Mouse (Mus musculus): ENCODE measurements around the gene Fscn1. TPM values are rescaled to one million over a fixed set of nuclear protein-coding genes. Genes with fewer than 3 reads are reported as not detected.
A peak's percentile ranks its signal among the peaks of the same experiment; 100 is the strongest.

Gene Fscn1
- 664 and 698 TPM in 2 replicates for polyA plus RNA-seq (2014; fragmentation: Nextera tagmentation; extraction: Ambion mirVana)

DNA sequence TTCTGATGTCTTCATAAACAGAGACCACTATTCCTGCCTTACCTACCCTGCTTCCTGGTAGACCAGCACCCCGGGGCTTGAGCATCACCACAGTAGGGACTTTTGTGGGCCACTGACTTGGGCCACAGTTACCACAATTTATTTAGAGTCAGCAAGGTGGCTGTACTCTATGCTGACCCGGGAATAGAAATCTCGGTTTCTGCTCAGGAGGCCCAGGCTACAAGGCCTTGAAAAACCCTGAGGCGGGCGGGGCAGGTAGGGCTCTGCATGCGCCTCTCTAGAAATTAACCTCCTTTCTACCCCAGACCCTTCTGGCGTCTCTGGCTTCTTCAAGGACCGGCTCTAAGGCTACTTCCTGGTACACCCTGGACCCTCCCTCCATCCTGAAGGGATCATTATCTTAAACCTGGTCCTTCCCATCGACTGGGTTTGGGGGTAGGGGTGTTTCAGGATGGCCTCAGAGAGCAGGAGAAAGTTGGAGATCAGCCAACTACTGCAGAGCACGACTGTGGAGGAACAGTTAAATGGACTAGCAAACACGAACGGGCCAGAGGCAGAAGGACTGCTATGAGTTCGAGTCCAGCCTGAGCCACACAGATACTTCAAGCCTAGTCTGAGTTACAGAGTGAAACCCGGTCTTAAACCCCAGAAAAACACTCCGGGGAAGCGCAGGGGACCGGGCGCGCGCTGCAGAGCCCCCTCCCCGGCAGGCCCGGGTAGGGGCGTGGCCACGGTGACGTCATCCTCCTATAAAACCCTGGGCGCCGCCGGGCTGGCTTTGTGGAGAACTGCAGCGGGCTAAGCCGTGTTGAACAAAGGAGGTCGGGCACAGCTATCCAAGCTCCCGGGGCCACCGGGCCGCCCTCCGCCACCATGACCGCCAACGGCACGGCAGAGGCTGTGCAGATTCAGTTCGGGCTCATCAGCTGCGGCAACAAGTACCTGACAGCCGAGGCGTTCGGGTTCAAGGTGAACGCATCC is at the start of gene Fscn1:
TSS of gene Fscn1 (plus strand) at position 768 of the 981 bp plus-strand sequence.
- H3K27ac ChIP-seq (ENCODE audit: low read depth, low read length) = peak within 1 kb of the TSS; percentile 97

DNA sequence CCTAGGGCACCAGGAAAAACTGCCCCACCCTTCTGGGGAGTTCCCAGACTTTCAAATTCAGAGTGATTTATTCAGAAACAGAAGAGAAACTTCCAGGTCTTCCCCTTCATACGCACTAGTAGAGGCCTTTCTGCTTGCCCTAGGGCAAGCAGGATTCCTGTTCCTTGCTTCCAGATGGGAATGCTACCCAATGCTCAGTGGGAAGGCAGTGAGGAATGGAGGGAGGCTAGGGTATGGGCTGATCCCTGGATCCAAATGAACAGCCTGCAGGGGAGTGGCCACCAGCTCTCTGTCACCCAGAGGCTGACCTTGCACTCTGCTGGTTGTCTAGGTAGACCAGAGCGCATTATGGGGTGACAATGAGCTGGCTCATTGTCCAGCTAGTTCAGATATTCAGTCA is 48.5 kb upstream of the Fscn1 start:
- no peak overlapping the region for H3K27ac ChIP-seq (ENCODE audit: low read depth, low read length)
- H3K9ac ChIP-seq (ENCODE audit: low read length) = no peak overlapping the region
- no peak for DNase-seq (ENCODE audit: low spot score)
- no peak for ATAC-seq (ENCODE audit: insufficient read depth, low FRiP score, low TSS enrichment)
- H3K27me3 ChIP-seq (ENCODE audit: control insufficient read depth, insufficient read depth, low read length) = no peaks in the 10 kb centered on the region
- WGBS = 90% methylated on average over 2 of the region's 2 CpGs
- no peaks in the 10 kb centered on the region for H3K36me3 ChIP-seq (ENCODE audit: control insufficient read depth, insufficient read depth, low read length)
- no peaks in the 10 kb centered on the region for H3K9me3 ChIP-seq (ENCODE audit: control insufficient read depth, low read length)
- no peak overlapping the region for H3K4me3 ChIP-seq (ENCODE audit: low read depth, low read length)
- peaks cover 22% of the 10 kb centered on the region for H3K4me1 ChIP-seq (ENCODE audit: control insufficient read depth, insufficient read depth, low read length)
- H3K4me2 ChIP-seq (ENCODE audit: low read depth) = no peak overlapping the region

More for the DNA sequence above, at the start of gene Fscn1:
- H3K4me3 ChIP-seq (ENCODE audit: low read depth, low read length) = peak within 1 kb of the TSS; percentile 100
- ATAC-seq (ENCODE audit: insufficient read depth, low FRiP score, low TSS enrichment) = peak; percentile 69
- H3K36me3 ChIP-seq (ENCODE audit: control insufficient read depth, insufficient read depth, low read length) = 0 out of 2 replicates have a peak, but pooled peaks cover 4% of the 10 kb centered on the region
- DNase-seq (ENCODE audit: low spot score) = peak; percentile 95
- H3K9me3 ChIP-seq (ENCODE audit: control insufficient read depth, low read length) = no peaks in the 10 kb centered on the region
- peaks cover 23% of the 10 kb centered on the region for H3K4me1 ChIP-seq (ENCODE audit: control insufficient read depth, insufficient read depth, low read length)
- H3K4me2 ChIP-seq (ENCODE audit: low read depth) = peak within 1 kb of the TSS; percentile 87
- H3K9ac ChIP-seq (ENCODE audit: low read length) = peak within 1 kb of the TSS; percentile 100
- no peaks in the 10 kb centered on the region for H3K27me3 ChIP-seq (ENCODE audit: control insufficient read depth, insufficient read depth, low read length)
- WGBS = 7% methylated on average over 44 of the region's 44 CpGs

DNA sequence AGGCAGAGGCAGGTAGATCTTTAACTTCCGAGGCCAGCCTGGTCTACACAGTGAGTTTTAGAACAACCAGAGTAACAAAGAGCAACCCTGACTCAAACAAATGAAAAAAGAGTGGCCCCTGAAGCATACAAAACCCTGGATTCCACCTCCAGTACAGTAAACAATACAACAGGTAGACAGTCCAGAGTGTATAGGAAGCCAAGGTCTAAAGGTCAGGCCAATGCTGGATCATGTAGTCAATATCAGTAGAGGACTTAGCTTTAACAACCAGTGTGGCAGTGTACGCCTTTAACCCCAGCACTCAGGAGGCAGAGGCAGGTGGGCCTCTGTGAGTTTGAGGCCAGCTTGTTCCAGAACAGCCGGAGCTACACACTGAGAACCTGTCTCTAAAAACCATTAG is 47.8 kb upstream of the Fscn1 start:
- Histone ChIP-seq H3K27me3 (ENCODE audit: control insufficient read depth, insufficient read depth, low read length) (no peaks in the 10 kb centered on the region), H3K27ac (ENCODE audit: low read depth, low read length) (no peak overlapping the region), H3K4me2 (ENCODE audit: low read depth) (no peak overlapping the region), H3K36me3 (ENCODE audit: control insufficient read depth, insufficient read depth, low read length) (no peaks in the 10 kb centered on the region), H3K4me3 (ENCODE audit: low read depth, low read length) (no peak overlapping the region), H3K9ac (ENCODE audit: low read length) (no peak overlapping the region), H3K4me1 (ENCODE audit: control insufficient read depth, insufficient read depth, low read length) (peaks cover 17% of the 10 kb centered on the region), H3K9me3 (ENCODE audit: control insufficient read depth, low read length) (no peaks in the 10 kb centered on the region)
- no peak for DNase-seq (ENCODE audit: low spot score)
- ATAC-seq (ENCODE audit: insufficient read depth, low FRiP score, low TSS enrichment) = no peak
- WGBS = 96% methylated on average over 3 of the region's 3 CpGs

DNA sequence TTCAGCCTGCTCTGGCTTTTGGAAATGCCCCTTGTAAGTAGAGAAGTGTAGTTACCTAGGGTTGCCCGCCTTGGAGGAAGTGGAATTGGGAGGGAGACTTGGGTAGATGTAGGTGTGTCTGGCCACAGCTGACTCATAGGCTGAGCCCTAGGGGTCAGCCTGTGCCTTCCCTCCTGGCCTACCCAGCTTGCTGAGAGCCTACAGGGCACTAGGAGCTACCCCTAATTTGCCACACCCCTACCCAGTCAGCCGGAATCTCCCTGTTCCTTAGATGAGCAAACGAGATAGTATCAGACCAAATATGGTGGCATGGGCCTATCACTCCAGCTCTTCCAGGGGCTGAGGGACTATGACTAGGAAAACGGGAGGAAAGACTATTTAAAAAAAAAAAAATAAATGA is 47.4 kb upstream of the Fscn1 start:
- WGBS = 87% methylated on average over 4 of the region's 4 CpGs
- peaks cover 14% of the 10 kb centered on the region for H3K4me1 ChIP-seq (ENCODE audit: control insufficient read depth, insufficient read depth, low read length)
- no peak overlapping the region for H3K9ac ChIP-seq (ENCODE audit: low read length)
- H3K4me2 ChIP-seq (ENCODE audit: low read depth) = no peak overlapping the region
- no peak overlapping the region for H3K4me3 ChIP-seq (ENCODE audit: low read depth, low read length)
- no peak overlapping the region for H3K27ac ChIP-seq (ENCODE audit: low read depth, low read length)
- H3K27me3 ChIP-seq (ENCODE audit: control insufficient read depth, insufficient read depth, low read length) = no peaks in the 10 kb centered on the region
- H3K9me3 ChIP-seq (ENCODE audit: control insufficient read depth, low read length) = no peaks in the 10 kb centered on the region
- ATAC-seq (ENCODE audit: insufficient read depth, low FRiP score, low TSS enrichment) = no peak
- DNase-seq (ENCODE audit: low spot score) = no peak
- H3K36me3 ChIP-seq (ENCODE audit: control insufficient read depth, insufficient read depth, low read length) = no peaks in the 10 kb centered on the region

DNA sequence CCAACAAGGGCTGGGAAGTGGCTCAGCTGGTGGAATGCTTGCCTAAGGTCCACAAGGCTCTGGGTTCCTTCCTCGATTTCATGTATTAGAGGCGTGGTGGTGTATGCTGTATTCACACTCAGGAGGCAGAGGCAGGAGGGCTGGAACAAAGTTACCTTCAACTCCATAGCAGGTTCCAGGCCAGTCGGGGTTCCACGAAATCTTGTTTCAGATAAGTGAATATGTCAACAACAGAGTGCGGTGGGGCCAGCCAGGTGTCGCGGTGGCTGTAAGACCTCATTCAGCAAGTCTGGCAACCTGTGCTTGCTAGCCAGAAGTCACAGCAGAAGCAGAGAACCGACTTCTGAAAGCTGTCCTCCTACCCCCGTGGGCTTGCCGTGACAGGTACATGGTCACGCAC is 44.9 kb upstream of the Fscn1 start:
- no peaks in the 10 kb centered on the region for H3K9me3 ChIP-seq (ENCODE audit: control insufficient read depth, low read length)
- WGBS = 90% methylated on average over 11 of the region's 11 CpGs
- ATAC-seq (ENCODE audit: insufficient read depth, low FRiP score, low TSS enrichment) = no peak
- H3K4me1 ChIP-seq (ENCODE audit: control insufficient read depth, insufficient read depth, low read length) = no peaks in the 10 kb centered on the region
- no peak overlapping the region for H3K27ac ChIP-seq (ENCODE audit: low read depth, low read length)
- H3K36me3 ChIP-seq (ENCODE audit: control insufficient read depth, insufficient read depth, low read length) = no peaks in the 10 kb centered on the region
- no peaks in the 10 kb centered on the region for H3K27me3 ChIP-seq (ENCODE audit: control insufficient read depth, insufficient read depth, low read length)
- no peak overlapping the region for H3K4me3 ChIP-seq (ENCODE audit: low read depth, low read length)
- no peak for DNase-seq (ENCODE audit: low spot score)
- H3K4me2 ChIP-seq (ENCODE audit: low read depth) = no peak overlapping the region
- no peak overlapping the region for H3K9ac ChIP-seq (ENCODE audit: low read length)

- Histone ChIP-seq H3K27ac (ENCODE audit: low read depth, low read length) (no peak overlapping the region), H3K4me3 (ENCODE audit: low read depth, low read length) (no peak overlapping the region), H3K9ac (ENCODE audit: low read length) (no peak overlapping the region), H3K4me1 (ENCODE audit: control insufficient read depth, insufficient read depth, low read length) (no peaks in the 10 kb centered on the region), H3K27me3 (ENCODE audit: control insufficient read depth, insufficient read depth, low read length) (no peaks in the 10 kb centered on the region), H3K9me3 (ENCODE audit: control insufficient read depth, low read length) (no peaks in the 10 kb centered on the region), H3K36me3 (ENCODE audit: control insufficient read depth, insufficient read depth, low read length) (no peaks in the 10 kb centered on the region), H3K4me2 (ENCODE audit: low read depth) (no peak overlapping the region)
- no peak for ATAC-seq (ENCODE audit: insufficient read depth, low FRiP score, low TSS enrichment)
- no peak for DNase-seq (ENCODE audit: low spot score)
- 84% methylated on average over 7 of the region's 7 CpGs for WGBS
Observed at GRCm38 (mm10) chr5:142916593-142916992, 43.5 kb upstream of the Fscn1 start.

DNA sequence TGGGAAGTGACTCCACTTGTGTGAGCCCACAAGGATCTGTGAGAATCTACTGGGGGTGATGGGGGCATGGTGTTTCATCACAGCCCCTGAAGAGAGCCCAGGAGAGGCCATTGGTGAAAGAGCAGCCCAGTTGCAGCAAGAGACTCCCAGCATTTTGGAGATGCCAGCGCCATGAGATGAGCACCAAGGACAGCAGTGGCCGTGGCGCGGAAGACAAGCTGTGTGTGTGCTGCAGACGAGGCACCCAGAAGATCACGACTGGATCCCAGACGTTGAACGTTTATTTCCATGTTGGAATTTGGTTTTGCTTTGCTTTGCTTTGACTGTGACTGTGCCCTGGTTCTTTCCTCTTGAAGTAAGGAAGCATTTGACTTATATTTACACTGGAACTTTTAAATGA is 42.7 kb upstream of the Fscn1 start:
- Histone ChIP-seq H3K36me3 (ENCODE audit: control insufficient read depth, insufficient read depth, low read length) (no peaks in the 10 kb centered on the region), H3K9me3 (ENCODE audit: control insufficient read depth, low read length) (no peaks in the 10 kb centered on the region), H3K9ac (ENCODE audit: low read length) (no peak overlapping the region), H3K4me3 (ENCODE audit: low read depth, low read length) (no peak overlapping the region), H3K4me1 (ENCODE audit: control insufficient read depth, insufficient read depth, low read length) (no peaks in the 10 kb centered on the region), H3K4me2 (ENCODE audit: low read depth) (no peak overlapping the region), H3K27ac (ENCODE audit: low read depth, low read length) (no peak overlapping the region), H3K27me3 (ENCODE audit: control insufficient read depth, insufficient read depth, low read length) (no peaks in the 10 kb centered on the region)
- DNase-seq (ENCODE audit: low spot score) (no peak), ATAC-seq (ENCODE audit: insufficient read depth, low FRiP score, low TSS enrichment) (no peak)
- 92% methylated on average over 8 of the region's 8 CpGs for WGBS

DNA sequence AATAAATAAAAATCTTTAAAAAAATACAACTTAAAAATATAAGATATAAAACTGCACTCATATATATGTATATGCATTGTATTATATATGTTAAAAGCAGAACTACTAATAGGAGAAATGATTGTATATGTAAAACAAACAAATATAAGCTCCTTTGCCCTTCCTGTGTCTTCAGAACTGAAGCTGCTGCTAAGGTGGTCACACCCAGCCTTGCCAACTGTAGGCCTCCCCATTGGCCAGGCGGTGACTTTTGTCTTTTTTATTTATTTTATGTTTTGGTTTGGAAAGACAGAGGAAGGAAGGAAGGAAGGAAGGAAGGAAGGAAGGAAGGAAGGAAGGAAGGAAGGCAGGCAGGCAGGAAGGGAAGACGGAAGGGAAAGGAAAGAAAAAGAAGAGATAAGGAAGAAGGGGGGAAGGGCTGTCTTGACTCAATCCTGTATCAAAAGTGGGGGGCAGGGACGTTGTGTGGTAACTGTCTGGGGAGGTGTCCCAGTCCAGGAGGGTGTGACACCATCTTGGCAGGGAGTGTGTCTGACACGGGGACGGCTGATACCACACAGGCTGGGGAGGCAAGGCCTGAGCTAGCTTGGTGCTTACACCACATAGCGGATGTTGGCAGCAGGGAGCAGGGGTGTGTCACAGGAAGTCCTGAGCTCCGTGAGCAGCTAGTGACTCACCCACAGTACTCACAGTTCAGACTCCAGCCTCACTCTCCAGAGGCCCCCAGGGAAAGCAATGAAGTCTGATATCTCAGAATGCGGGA is 39.7 kb upstream of the Fscn1 start:
- Histone ChIP-seq H3K4me3 (ENCODE audit: low read depth, low read length) (no peak overlapping the region), H3K9me3 (ENCODE audit: control insufficient read depth, low read length) (no peaks in the 10 kb centered on the region), H3K36me3 (ENCODE audit: control insufficient read depth, insufficient read depth, low read length) (no peaks in the 10 kb centered on the region), H3K27ac (ENCODE audit: low read depth, low read length) (no peak overlapping the region), H3K4me2 (ENCODE audit: low read depth) (no peak overlapping the region), H3K9ac (ENCODE audit: low read length) (no peak overlapping the region), H3K27me3 (ENCODE audit: control insufficient read depth, insufficient read depth, low read length) (no peaks in the 10 kb centered on the region), H3K4me1 (ENCODE audit: control insufficient read depth, insufficient read depth, low read length) (no peaks in the 10 kb centered on the region)
- DNase-seq (ENCODE audit: low spot score) (no peak), ATAC-seq (ENCODE audit: insufficient read depth, low FRiP score, low TSS enrichment) (no peak)
- WGBS = 70% methylated on average over 8 of the region's 8 CpGs

All from neural tube, embryonic 11.5 days (tissue).